ENCODE assay signal across 9 mouse cellular contexts in genomic region chr17:6745975-6746374, GRCm38 (mm10). TPM values are rescaled to one million over a fixed set of nuclear protein-coding genes. Genes with fewer than 3 reads are reported as not detected.
DNase-seq lines count a peak whose midpoint lies in the region; ATAC-seq and TF ChIP-seq lines count a peak whose summit lies in the region.
"Had no signal": no experiment of that assay in that cellular context is flagged by ENCODE, and none has a peak within 500 bp of the region (broad histone marks: within the 10 kb centered on the region; RNA-seq: fewer than 3 reads in every experiment).

No protein-coding gene starts in this region.

- WGBS in heart, embryonic 13.5 days, result 75% methylated on average over 9 of the region's 9 CpGs
- WGBS in heart, adult 2 months, result 92% methylated on average over 9 of the region's 9 CpGs
- 50% methylated on average over 9 of the region's 9 CpGs for WGBS in kidney, embryonic 15.5 days
- 5% methylated on average over 9 of the region's 9 CpGs for WGBS in midbrain, embryonic 14.5 days
- whole genome bisulfite sequencing in cerebellum, adult 2 months, result 41% methylated on average over 9 of the region's 9 CpGs

- peaks cover 80% of the 10 kb centered on the region for H3K4me1 ChIP-seq in heart, embryonic 13.5 days
- peaks cover 28% of the 10 kb centered on the region for H3K4me1 ChIP-seq in heart, adult 2 months (ENCODE audit: control insufficient read depth, insufficient read depth, low read length)
- peaks cover 77% of the 10 kb centered on the region for H3K4me1 ChIP-seq in kidney, embryonic 15.5 days
- peaks cover 35% of the 10 kb centered on the region for H3K4me1 ChIP-seq in midbrain, embryonic 14.5 days (ENCODE audit: control insufficient read depth, insufficient read depth, low read length)
- H3K4me1 ChIP-seq in cerebellum, adult 2 months (ENCODE audit: control insufficient read depth, insufficient read depth, low read length), result peaks cover 4% of the 10 kb centered on the region; the same call in 1 of the 2 replicates

- H3K4me2 ChIP-seq in heart, embryonic 13.5 days, result no peak overlapping the region
- no peak overlapping the region for H3K4me2 ChIP-seq in kidney, embryonic 15.5 days
- H3K4me2 ChIP-seq in midbrain, embryonic 14.5 days (ENCODE audit: low read length), result peak overlapping the region; percentile 8
- H3K4me2 ChIP-seq: liver, embryonic 13.5 days had no signal

- no peaks in the 10 kb centered on the region for H3K9me3 ChIP-seq in heart, embryonic 13.5 days
- no peaks in the 10 kb centered on the region for H3K9me3 ChIP-seq in kidney, embryonic 15.5 days (replicated peaks)
- H3K9me3 ChIP-seq in midbrain, embryonic 14.5 days (ENCODE audit: control insufficient read depth, low read length), result no peaks in the 10 kb centered on the region
- H3K9me3 ChIP-seq: liver, embryonic 13.5 days had no signal

- TF ChIP-seq CTCF in heart, adult 2 months (IDR thresholded peaks at IDR 0.05), result no peak
- TF ChIP-seq CTCF in brain, embryonic 14.5 days (IDR thresholded peaks at IDR 0.05; ENCODE audit: borderline replicate concordance, extremely low read depth, insufficient read depth, insufficient read length), result peak; percentile 35; the same call in 1 of the 2 replicates
- TF ChIP-seq CTCF in cerebellum, adult 2 months (IDR thresholded peaks at IDR 0.05; ENCODE audit: borderline replicate concordance, insufficient read depth, low read depth, low read length), result no peak

- H3K79me2 ChIP-seq in heart, adult 2 months (replicated peaks; ENCODE audit: control insufficient read depth, insufficient read depth, low read length), result no peaks in the 10 kb centered on the region

- no peak for TF ChIP-seq POLR2A in heart, adult 2 months (IDR thresholded peaks at IDR 0.05; ENCODE audit: insufficient read depth, low read depth, low read length)
- TF ChIP-seq POLR2A in brain, embryonic 14.5 days (IDR thresholded peaks at IDR 0.05; ENCODE audit: borderline replicate concordance, extremely low read depth, insufficient read depth, insufficient read length, poor library complexity, severe bottlenecking), result no peak
- no peak for TF ChIP-seq POLR2A in cerebellum, adult 2 months (IDR thresholded peaks at IDR 0.05; ENCODE audit: borderline replicate concordance, insufficient read depth, low read length)

- H3K4me3 ChIP-seq in heart, embryonic 13.5 days, result no peak overlapping the region
- no peak overlapping the region for H3K4me3 ChIP-seq in heart, adult 2 months
- H3K4me3 ChIP-seq in kidney, embryonic 15.5 days (replicated peaks), result no peak overlapping the region
- H3K4me3 ChIP-seq in midbrain, embryonic 14.5 days (replicated peaks; ENCODE audit: low read depth, low read length), result no peak overlapping the region
- H3K4me3 ChIP-seq in cerebellum, adult 2 months (replicated peaks; ENCODE audit: insufficient read depth, low read depth, low read length), result no peak overlapping the region
- H3K4me3 ChIP-seq: liver, embryonic 13.5 days had no signal

- H3K27ac ChIP-seq in heart, embryonic 13.5 days (replicated peaks), result peak overlapping the region; percentile 24; the same call in 1 of the 2 replicates
- H3K27ac ChIP-seq in heart, adult 2 months, result no peak overlapping the region
- peak overlapping the region; percentile 85 for H3K27ac ChIP-seq in kidney, embryonic 15.5 days
- H3K27ac ChIP-seq in midbrain, embryonic 14.5 days (replicated peaks; ENCODE audit: low read depth, low read length), result peak overlapping the region; percentile 64; the same call in 1 of the 2 replicates
- H3K27ac ChIP-seq in cerebellum, adult 2 months (ENCODE audit: insufficient read depth, low read length), result no peak overlapping the region
- H3K27ac ChIP-seq: liver, embryonic 13.5 days had no signal

- no peak overlapping the region for H3K9ac ChIP-seq in heart, embryonic 13.5 days
- H3K9ac ChIP-seq in heart, adult 2 months (ENCODE audit: low read depth, low read length), result no peak overlapping the region
- H3K9ac ChIP-seq in kidney, embryonic 15.5 days, result no peak overlapping the region
- no peak overlapping the region for H3K9ac ChIP-seq in midbrain, embryonic 14.5 days (replicated peaks; ENCODE audit: low read length)
- H3K9ac ChIP-seq: liver, embryonic 13.5 days had no signal

- no peak for DNase-seq in heart, adult 2 months
- peak; percentile 90 for DNase-seq in brain, embryonic 14.5 days (ENCODE audit: low read depth)
- peak; percentile 74 for DNase-seq in midbrain, embryonic 14.5 days
- no peak for DNase-seq in cerebellum, adult 2 months
- no peak for DNase-seq in urinary bladder, adult 2 months (ENCODE audit: low spot score)
- no peak for DNase-seq in left cerebral cortex, postnatal 25 days (ENCODE audit: low spot score in 2 of 2)
- DNase-seq: liver, embryonic 13.5 days had no signal

- no peak for ATAC-seq in heart, embryonic 13.5 days (ENCODE audit: extremely low read depth, insufficient number of reproducible peaks, low FRiP score, low TSS enrichment)
- no peak for ATAC-seq in kidney, embryonic 15.5 days (replicated peaks; ENCODE audit: low FRiP score)
- ATAC-seq in midbrain, embryonic 14.5 days (ENCODE audit: low FRiP score, low TSS enrichment), result peak; percentile 81

- no peak for TF ChIP-seq EP300 in heart, adult 2 months (IDR thresholded peaks at IDR 0.05; ENCODE audit: insufficient read depth, low read depth, low read length)

- peaks cover 55% of the 10 kb centered on the region for H3K36me3 ChIP-seq in heart, embryonic 13.5 days
- H3K36me3 ChIP-seq in heart, adult 2 months (ENCODE audit: control insufficient read depth, insufficient read depth, low read length), result peaks cover 2% of the 10 kb centered on the region; the same call in 1 of the 2 replicates
- peaks cover 64% of the 10 kb centered on the region for H3K36me3 ChIP-seq in kidney, embryonic 15.5 days
- no peaks in the 10 kb centered on the region for H3K36me3 ChIP-seq in midbrain, embryonic 14.5 days (ENCODE audit: control insufficient read depth, insufficient read depth, low read length)

- no peaks in the 10 kb centered on the region for H3K27me3 ChIP-seq in heart, embryonic 13.5 days (replicated peaks)
- H3K27me3 ChIP-seq in heart, adult 2 months (ENCODE audit: control insufficient read depth, insufficient read depth, low read length), result no peaks in the 10 kb centered on the region
- no peaks in the 10 kb centered on the region for H3K27me3 ChIP-seq in kidney, embryonic 15.5 days
- H3K27me3 ChIP-seq in midbrain, embryonic 14.5 days (ENCODE audit: control insufficient read depth, insufficient read depth, low read length), result no peaks in the 10 kb centered on the region
- H3K27me3 ChIP-seq in cerebellum, adult 2 months (ENCODE audit: control insufficient read depth, insufficient read depth, low read length), result no peaks in the 10 kb centered on the region
- H3K27me3 ChIP-seq: liver, embryonic 13.5 days had no signal

- intact Hi-C loops in heart, adult 2 months (cut with DNase I), result no loop called here
- intact Hi-C loops in left cerebral cortex, postnatal 25 days (cut with DNase I), result no loop called here

RNA-seq across cellular contexts. Expression of gene Ezr, which starts 36.6 kb away (rescaled TPM):
- 103 and 105 TPM in 2 replicates for polyA plus RNA-seq in heart, embryonic 13.5 days (2015; fragmentation: Nextera tagmentation; extraction: Ambion mirVana)
- total RNA-seq in heart, adult 2 months (2021), result 10 to 100 TPM; 33.4 to 35.7 TPM
- 24.2 TPM in 2 replicates for polyA plus RNA-seq in heart, adult 2 months (2012; rRNA removed)
- polyA plus RNA-seq in brain, embryonic 14.5 days (2012; rRNA removed), result 42.8 and 44.5 TPM in 2 replicates
- 182 and 184 TPM in 2 replicates for polyA plus RNA-seq in kidney, embryonic 15.5 days (2015; fragmentation: Nextera tagmentation; extraction: Ambion mirVana)
- 20.8 and 27.8 TPM in 2 replicates for polyA plus RNA-seq in midbrain, embryonic 14.5 days (2014; fragmentation: Nextera tagmentation; extraction: Ambion mirVana)
- 12.1 and 16.1 TPM in 2 replicates for polyA plus RNA-seq in cerebellum, adult 2 months (2012; rRNA removed)
- 104 and 106 TPM in 2 replicates for polyA plus RNA-seq in urinary bladder, adult 2 months (2012; rRNA removed)
- total RNA-seq in left cerebral cortex, postnatal 25 days (2021), result 10 to 100 TPM; 44.7 to 55.6 TPM

Comparison
In these comparisons a context has a peak if more than half of its experiments do, and no peak if none do; other contexts are left out.
1. H3K27ac ChIP-seq: peak in heart, embryonic 13.5 days (single experiment), kidney, embryonic 15.5 days (single experiment) and midbrain, embryonic 14.5 days (single experiment); none in heart, adult 2 months (single experiment) and cerebellum, adult 2 months (single experiment).
2. DNase-seq: peak in brain, embryonic 14.5 days (single experiment) and midbrain, embryonic 14.5 days (single experiment); none in heart, adult 2 months (0 of 2), cerebellum, adult 2 months (0 of 2), urinary bladder, adult 2 months (single experiment) and left cerebral cortex, postnatal 25 days (0 of 2).